Mouse (Mus musculus) lung, postnatal 0 days (tissue): ENCODE data around the gene 9430097D07Rik.

ENCODE experiments used
- CTCF ChIP-seq: IDR thresholded peaks from 2 replicates; pipeline ENCODE4 v1.5.1; 2016; ENCODE audit warnings: antibody characterized with exemption, mild to moderate bottlenecking
- EP300 ChIP-seq: IDR thresholded peaks from 2 replicates; pipeline ENCODE4 v1.6.1; 2016; ENCODE audit warnings: antibody characterized with exemption, mild to moderate bottlenecking, control low read depth

- TF ChIP-seq CTCF (no peak), EP300 (no peak)
Observed at GRCm38 (mm10) chr2:32575586-32576160, at the start of gene 9430097D07Rik.
